ENCODE assay signal across 11 mouse cellular contexts in genomic region chr2:35110521-35110920, GRCm38 (mm10). TPM values are rescaled to one million over a fixed set of nuclear protein-coding genes. Genes with fewer than 3 reads are reported as not detected.
DNase-seq lines count a peak whose midpoint lies in the region; ATAC-seq and TF ChIP-seq lines count a peak whose summit lies in the region.
"Had no signal": no experiment of that assay in that cellular context is flagged by ENCODE, and none has a peak within 500 bp of the region (broad histone marks: within the 10 kb centered on the region; RNA-seq: fewer than 3 reads in every experiment).

No protein-coding gene starts in this region.

- TF ChIP-seq EP300 in heart, postnatal 0 days (IDR thresholded peaks at IDR 0.05; ENCODE audit: low read depth) = no peak
- TF ChIP-seq EP300 in CH12.LX (IDR thresholded peaks at IDR 0.05; ENCODE audit: low read length) = no peak

- DNase-seq in heart, postnatal 0 days (ENCODE audit: low spot score) = no peak
- DNase-seq in 416B (ENCODE audit: low read depth) = peak; percentile 53
- DNase-seq in CH12.LX (ENCODE audit: extremely low read depth) = peak; percentile 55
- DNase-seq in natural killer cell, adult 2 months (ENCODE audit: low spot score in 2 of 2) = no peak
- DNase-seq in thymus, postnatal 36 days = no peak
- DNase-seq: embryo, embryonic 11 days; gastrocnemius, postnatal 10 days had no signal

- H3K27ac ChIP-seq in heart, postnatal 0 days (ENCODE audit: low read depth) = no peak overlapping the region
- no peak overlapping the region for H3K27ac ChIP-seq in heart, embryonic 12.5 days (ENCODE audit: poor library complexity, severe bottlenecking)
- peak overlapping the region; percentile 67 for H3K27ac ChIP-seq in CH12.LX (ENCODE audit: insufficient read depth, low read depth)
- no peak overlapping the region for H3K27ac ChIP-seq in liver, embryonic 12.5 days

- peak overlapping the region; percentile 77; the same call in 1 of the 2 replicates for H3K4me2 ChIP-seq in heart, postnatal 0 days (ENCODE audit: low read depth, low read length)
- no peak overlapping the region for H3K4me2 ChIP-seq in heart, embryonic 12.5 days
- H3K4me2 ChIP-seq in CH12.LX (ENCODE audit: insufficient read depth, low read depth, poor library complexity, severe bottlenecking) = peak overlapping the region; percentile 100
- H3K4me2 ChIP-seq in liver, embryonic 12.5 days = peak overlapping the region; percentile 90

- no peaks in the 10 kb centered on the region for H3K9me3 ChIP-seq in heart, postnatal 0 days (replicated peaks; ENCODE audit: control insufficient read depth, low read length)
- H3K9me3 ChIP-seq in heart, embryonic 12.5 days (replicated peaks) = no peaks in the 10 kb centered on the region
- no peaks in the 10 kb centered on the region for H3K9me3 ChIP-seq in CH12.LX (replicated peaks; ENCODE audit: low read length)
- no peaks in the 10 kb centered on the region for H3K9me3 ChIP-seq in liver, embryonic 12.5 days (replicated peaks)

- no peak for ATAC-seq in heart, postnatal 0 days (ENCODE audit: insufficient read depth, low read depth)
- ATAC-seq in heart, embryonic 12.5 days (ENCODE audit: insufficient number of reproducible peaks, low FRiP score) = no peak
- ATAC-seq in liver, embryonic 12.5 days = no peak
- ATAC-seq in megakaryocyte progenitor cell, adult 5-6 weeks (replicated peaks; ENCODE audit: poor library complexity) = no peak

- TF ChIP-seq POLR2A in CH12.LX (IDR thresholded peaks at IDR 0.05; ENCODE audit: low read depth, low read length) = no peak

- dilution Hi-C loops in CH12.LX (cut with MboI; ENCODE audit: extremely low pct_ligation_motif_present, extremely low pct_unique_long_range_greater_than_20kb, low sequenced_read_pairs) = no loop called here

- no peak overlapping the region for H3K4me3 ChIP-seq in heart, postnatal 0 days (ENCODE audit: low read depth, low read length)
- no peak overlapping the region for H3K4me3 ChIP-seq in heart, embryonic 12.5 days
- peak overlapping the region; percentile 66 to 76 (median 66) for H3K4me3 ChIP-seq in CH12.LX (replicated peaks in 1 of 3; ENCODE audit: low read depth in 2 of 3, low read length in 2 of 3, poor library complexity in 1 of 3)
- H3K4me3 ChIP-seq in liver, embryonic 12.5 days = peak overlapping the region; percentile 88

- 53% methylated on average over 2 of the region's 2 CpGs for WGBS in heart, postnatal 0 days
- WGBS in heart, embryonic 12.5 days = 69% methylated on average over 2 of the region's 2 CpGs
- 43% methylated on average over 2 of the region's 2 CpGs for WGBS in liver, embryonic 12.5 days (ENCODE audit: insufficient replicate concordance)

- peaks cover 35% of the 10 kb centered on the region for H3K79me2 ChIP-seq in CH12.LX (replicated peaks; ENCODE audit: control insufficient read depth, extremely low read depth, insufficient read depth, poor library complexity, severe bottlenecking)

- H3K27me3 ChIP-seq in heart, postnatal 0 days (ENCODE audit: control insufficient read depth, insufficient read depth, low read length) = no peaks in the 10 kb centered on the region
- no peaks in the 10 kb centered on the region for H3K27me3 ChIP-seq in heart, embryonic 12.5 days (replicated peaks)
- no peaks in the 10 kb centered on the region for H3K27me3 ChIP-seq in CH12.LX (replicated peaks)
- no peaks in the 10 kb centered on the region for H3K27me3 ChIP-seq in liver, embryonic 12.5 days (replicated peaks)

- in situ Hi-C loops in CH12.LX (cut with MboI; ENCODE audit: low pct_ligation_motif_present, low pct_unique_long_range_greater_than_20kb, low sequenced_read_pairs) = loop anchor here (25.0 kb wide), 1 partner anchor 323 kb away; the partner anchor contains the start of gene Rabepk

- H3K9ac ChIP-seq in heart, postnatal 0 days (replicated peaks; ENCODE audit: low read depth, low read length) = no peak overlapping the region
- no peak overlapping the region for H3K9ac ChIP-seq in heart, embryonic 12.5 days
- H3K9ac ChIP-seq in CH12.LX (ENCODE audit: insufficient read depth, low read depth) = peak overlapping the region; percentile 76
- H3K9ac ChIP-seq in liver, embryonic 12.5 days = no peak overlapping the region

- TF ChIP-seq CTCF in heart, postnatal 0 days (IDR thresholded peaks at IDR 0.05; ENCODE audit: low read depth) = no peak
- no peak for TF ChIP-seq CTCF in CH12.LX (conservative IDR thresholded peaks at IDR 0.05 in 1 of 2, IDR thresholded peaks at IDR 0.05 in 1 of 2; ENCODE audit: low read depth in 2 of 2, low read length in 2 of 2)

- H3K36me3 ChIP-seq in heart, postnatal 0 days (replicated peaks; ENCODE audit: control insufficient read depth, insufficient read depth, low read length) = 0 out of 2 replicates have a peak, but pooled peaks cover 3% of the 10 kb centered on the region
- H3K36me3 ChIP-seq in heart, embryonic 12.5 days = no peaks in the 10 kb centered on the region
- H3K36me3 ChIP-seq in CH12.LX (replicated peaks in 1 of 2; ENCODE audit: control insufficient read depth in 1 of 2, insufficient read depth in 1 of 2, low read length in 1 of 2) = peaks cover 14 to 32% of the 10 kb centered on the region in 2 experiments
- H3K36me3 ChIP-seq in liver, embryonic 12.5 days = peaks cover 7% of the 10 kb centered on the region

- no peak for TF ChIP-seq RAD21 in CH12.LX (IDR thresholded peaks at IDR 0.05; ENCODE audit: low read depth, low read length)

- no peaks in the 10 kb centered on the region for H3K4me1 ChIP-seq in heart, postnatal 0 days (ENCODE audit: control insufficient read depth, insufficient read depth)
- 0 out of 2 replicates have a peak, but pooled peaks cover 3% of the 10 kb centered on the region for H3K4me1 ChIP-seq in heart, embryonic 12.5 days (replicated peaks)
- peaks cover 0 to 33% of the 10 kb centered on the region in 2 experiments; a peak in 2 of 4 replicates for H3K4me1 ChIP-seq in CH12.LX (ENCODE audit: control insufficient read depth in 1 of 2, insufficient read depth in 2 of 2)
- H3K4me1 ChIP-seq in liver, embryonic 12.5 days = peaks cover 25% of the 10 kb centered on the region

TF ChIP-seq in CH12.LX, 34 proteins besides CTCF, POLR2A, EP300 and RAD21 (continues in another document):
- TF ChIP-seq IRF4 (IDR thresholded peaks at IDR 0.05; ENCODE audit: low read depth, low read length) (peak; percentile 69), TCF12 (IDR thresholded peaks at IDR 0.05; ENCODE audit: low read depth, low read length) (no peak), KAT2A (IDR thresholded peaks at IDR 0.05; ENCODE audit: insufficient replicate concordance, low read length) (no peak), MEF2A (IDR thresholded peaks at IDR 0.05; ENCODE audit: borderline replicate concordance, low read depth, low read length) (peak; percentile 34; the same call in 1 of the 2 replicates), ELF1 (IDR thresholded peaks at IDR 0.05; ENCODE audit: low read depth, low read length) (no peak), ZC3H11A (IDR thresholded peaks at IDR 0.05; ENCODE audit: low read depth, low read length) (no peak), TBP (conservative IDR thresholded peaks at IDR 0.05; ENCODE audit: low read depth, low read length) (0 out of 2 replicates have a peak, but pooled peaks have one; percentile 12), UBTF (IDR thresholded peaks at IDR 0.05; ENCODE audit: low read depth, low read length) (no peak), SMC3 (IDR thresholded peaks at IDR 0.05; ENCODE audit: low read depth, low read length) (no peak), E2F4 (IDR thresholded peaks at IDR 0.05; ENCODE audit: insufficient replicate concordance, low read depth, low read length) (no peak), SIN3A (IDR thresholded peaks at IDR 0.05; ENCODE audit: low read length) (peak; percentile 33; the same call in 1 of the 2 replicates), HCFC1 (IDR thresholded peaks at IDR 0.05; ENCODE audit: low read depth, low read length) (no peak), MXI1 (IDR thresholded peaks at IDR 0.05; ENCODE audit: low read depth, low read length) (0 out of 2 replicates have a peak, but pooled peaks have one; percentile 15)

RNA-seq across cellular contexts. Expression of gene Cntrl, which starts 1.2 kb away (rescaled TPM):
- 5.8 and 17.7 TPM in 2 replicates for total RNA-seq in heart, postnatal 0 days (2014; rRNA removed; ENCODE audit: low replicate concordance)
- polyA plus RNA-seq in heart, postnatal 0 days (2015; fragmentation: Nextera tagmentation; extraction: Ambion mirVana) = 8.6 and 9.1 TPM in 2 replicates
- polyA plus RNA-seq in heart, embryonic 12.5 days (2016; fragmentation: Nextera tagmentation; extraction: Ambion mirVana) = 22.0 and 23.0 TPM in 2 replicates
- 55.6 and 59.1 TPM in 2 replicates for total RNA-seq in CH12.LX (2012; rRNA removed)
- total RNA-seq in CH12.LX (2014; rRNA removed) = 64.5 and 66.3 TPM in 2 replicates
- polyA plus RNA-seq in CH12.LX (2012; ENCODE audit: insufficient read length, low read depth) = 64.5 and 69.7 TPM in 2 replicates
- polyA plus RNA-seq in liver, embryonic 12.5 days (2016; fragmentation: Nextera tagmentation; extraction: Ambion mirVana) = 10.9 and 12.7 TPM in 2 replicates
- 102 and 117 TPM in 2 replicates for total RNA-seq in megakaryocyte progenitor cell, adult 5-6 weeks (2015)
- total RNA-seq in megakaryocyte progenitor cell, adult 5-6 weeks (2017) = 114 and 137 TPM in 2 replicates

RNA-seq across cellular contexts. Expression of gene AI182371, which starts 9.2 kb away (rescaled TPM):
- 0.46 TPM in 1 of 2 replicates, not detected in the other for total RNA-seq in heart, postnatal 0 days (2014; rRNA removed; ENCODE audit: low replicate concordance)
- polyA plus RNA-seq in heart, postnatal 0 days (2015; fragmentation: Nextera tagmentation; extraction: Ambion mirVana) = 0.10 and 0.20 TPM in 2 replicates
- polyA plus RNA-seq in heart, embryonic 12.5 days (2016; fragmentation: Nextera tagmentation; extraction: Ambion mirVana) = 0.31 and 0.47 TPM in 2 replicates
- 0.68 and 0.80 TPM in 2 replicates for total RNA-seq in CH12.LX (2012; rRNA removed)
- total RNA-seq in CH12.LX (2014; rRNA removed) = 0.31 and 0.56 TPM in 2 replicates
- 0.74 and 0.90 TPM in 2 replicates for polyA plus RNA-seq in CH12.LX (2012; ENCODE audit: insufficient read length, low read depth)
- polyA plus RNA-seq in liver, embryonic 12.5 days (2016; fragmentation: Nextera tagmentation; extraction: Ambion mirVana) = 5.3 and 5.5 TPM in 2 replicates
- 1.2 and 1.5 TPM in 2 replicates for total RNA-seq in megakaryocyte progenitor cell, adult 5-6 weeks (2015)
- 0.41 and 1.00 TPM in 2 replicates for total RNA-seq in megakaryocyte progenitor cell, adult 5-6 weeks (2017)

RNA-seq across cellular contexts. Expression of gene Hc, which starts 49.3 kb away (rescaled TPM):
- 0.04 TPM in 1 of 2 replicates, not detected in the other for total RNA-seq in heart, postnatal 0 days (2014; rRNA removed; ENCODE audit: low replicate concordance)
- 0.12 TPM in 1 of 2 replicates, not detected in the other for polyA plus RNA-seq in heart, postnatal 0 days (2015; fragmentation: Nextera tagmentation; extraction: Ambion mirVana)
- 0.17 TPM in 1 of 2 replicates, not detected in the other for polyA plus RNA-seq in heart, embryonic 12.5 days (2016; fragmentation: Nextera tagmentation; extraction: Ambion mirVana)
- total RNA-seq in CH12.LX (2012; rRNA removed) = 0.92 and 1.2 TPM in 2 replicates
- total RNA-seq in CH12.LX (2014; rRNA removed) = 0.72 and 0.74 TPM in 2 replicates
- 0.91 and 1.1 TPM in 2 replicates for polyA plus RNA-seq in CH12.LX (2012; ENCODE audit: insufficient read length, low read depth)
- polyA plus RNA-seq in liver, embryonic 12.5 days (2016; fragmentation: Nextera tagmentation; extraction: Ambion mirVana) = 14.2 and 16.0 TPM in 2 replicates
- not detected in 2 replicates for total RNA-seq in megakaryocyte progenitor cell, adult 5-6 weeks (2015)
- not detected in 2 replicates for total RNA-seq in megakaryocyte progenitor cell, adult 5-6 weeks (2017)
- polyA plus RNA-seq: small intestine, adult 2 months had no signal

Comparison
In these comparisons a context has a peak if more than half of its experiments do, and no peak if none do; other contexts are left out.
1. DNase-seq: peak in 416B (single experiment) and CH12.LX (single experiment); none in heart, postnatal 0 days (single experiment), natural killer cell, adult 2 months (0 of 2) and thymus, postnatal 36 days (0 of 2).
2. H3K4me3 ChIP-seq: peak in CH12.LX (3 of 3) and liver, embryonic 12.5 days (single experiment); none in heart, postnatal 0 days (single experiment) and heart, embryonic 12.5 days (single experiment).